Mouse (Mus musculus): Measurements from ENCODE around the gene Secisbp2. TPM values are rescaled to one million over a fixed set of nuclear protein-coding genes. Genes with fewer than 3 reads are reported as not detected.

Gene Secisbp2
- total RNA-seq, 2 experiments from 2014 or later = 16.0 to 16.9 TPM

DNA sequence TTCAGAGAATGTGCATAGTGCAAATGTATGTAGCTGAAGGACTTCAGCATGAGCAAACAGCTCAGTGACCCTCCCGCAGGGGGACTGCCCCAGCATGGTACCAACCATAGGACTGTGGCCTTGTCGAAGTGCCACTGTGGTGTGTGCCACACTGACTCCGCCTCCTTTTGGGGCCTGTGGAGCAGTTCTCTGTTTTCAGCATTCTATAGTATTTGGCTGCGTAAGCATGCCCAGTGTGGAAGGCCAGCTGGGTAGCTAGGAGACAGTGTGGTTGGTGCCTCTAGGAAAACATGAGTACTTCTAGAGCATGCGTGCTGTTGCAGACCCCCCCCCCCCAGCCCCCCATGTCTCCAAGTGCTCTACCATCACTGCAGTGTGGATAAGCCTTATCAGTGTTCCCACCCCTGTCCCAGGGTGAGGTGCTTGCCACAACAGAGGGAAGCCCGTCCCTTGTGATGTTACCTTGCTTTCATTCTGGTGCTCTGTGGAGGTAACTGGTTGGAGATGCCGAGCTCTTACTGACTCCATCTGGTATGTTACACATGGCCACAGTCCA, 26.2 kb downstream of the Secisbp2 start:
- intact Hi-C loops (cut with DNase I) = no loop called here
- no peak for DNase-seq (ENCODE audit: low spot score in 2 of 2)

GRCm38 (mm10) chr13:51678687-51679086, 27.2 kb downstream of the Secisbp2 start:
- intact Hi-C loops (cut with DNase I) = no loop called here
- DNase-seq (ENCODE audit: low spot score in 2 of 2) = no peak

- DNase-seq (ENCODE audit: low spot score in 2 of 2) = no peak
- intact Hi-C loops (cut with DNase I) = no loop called here
Measured at GRCm38 (mm10) chr13:51679332-51679731, 27.8 kb downstream of the Secisbp2 start.

GRCm38 (mm10) chr13:51681076-51681475, 29.6 kb downstream of the Secisbp2 start:
- no peak for DNase-seq (ENCODE audit: low spot score in 2 of 2)
- intact Hi-C loops (cut with DNase I) = no loop called here

- intact Hi-C loops (cut with DNase I) = no loop called here
- DNase-seq (ENCODE audit: low spot score in 2 of 2) = no peak
Measured at GRCm38 (mm10) chr13:51681634-51682033, 30.1 kb downstream of the Secisbp2 start.

DNA sequence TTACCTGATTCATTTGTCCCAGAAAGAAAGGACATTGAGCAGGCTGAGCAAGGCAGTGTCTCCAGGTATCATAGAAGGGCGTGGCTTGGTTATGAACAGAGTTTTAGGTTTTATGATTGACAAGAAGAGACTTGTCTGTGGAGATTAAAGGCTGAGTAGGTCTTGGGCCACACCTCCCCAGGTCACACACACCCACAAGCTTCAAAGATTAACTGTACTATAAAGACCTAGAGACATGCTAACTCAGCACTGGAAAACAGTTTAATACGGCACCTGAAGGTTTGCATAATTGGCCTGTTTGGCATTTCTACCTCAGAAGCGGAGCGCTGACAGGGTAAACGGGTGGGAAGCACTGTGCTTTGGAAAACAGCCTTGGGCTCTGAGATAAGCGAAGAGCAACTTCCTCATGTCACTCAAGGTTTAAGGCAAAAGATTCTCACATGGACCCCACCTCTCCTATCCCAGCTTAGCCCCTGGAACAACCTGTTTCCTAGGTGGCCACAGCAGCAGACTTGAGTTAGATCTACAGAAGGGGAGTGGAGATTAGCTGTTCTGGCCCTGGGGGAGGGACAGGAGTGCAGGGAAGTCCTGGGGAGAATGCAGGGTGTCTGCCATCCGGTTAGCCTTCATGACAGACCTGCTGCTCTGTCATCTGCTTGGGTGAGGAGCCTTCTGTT, 33.9 kb downstream of the Secisbp2 start:
- no peak for DNase-seq (ENCODE audit: low spot score in 2 of 2)
- intact Hi-C loops (cut with DNase I) = no loop called here

- intact Hi-C loops (cut with DNase I) = no loop called here
- DNase-seq (ENCODE audit: low spot score in 2 of 2) = no peak
Measured at GRCm38 (mm10) chr13:51686966-51687365, 35.5 kb downstream of the Secisbp2 start.

DNA sequence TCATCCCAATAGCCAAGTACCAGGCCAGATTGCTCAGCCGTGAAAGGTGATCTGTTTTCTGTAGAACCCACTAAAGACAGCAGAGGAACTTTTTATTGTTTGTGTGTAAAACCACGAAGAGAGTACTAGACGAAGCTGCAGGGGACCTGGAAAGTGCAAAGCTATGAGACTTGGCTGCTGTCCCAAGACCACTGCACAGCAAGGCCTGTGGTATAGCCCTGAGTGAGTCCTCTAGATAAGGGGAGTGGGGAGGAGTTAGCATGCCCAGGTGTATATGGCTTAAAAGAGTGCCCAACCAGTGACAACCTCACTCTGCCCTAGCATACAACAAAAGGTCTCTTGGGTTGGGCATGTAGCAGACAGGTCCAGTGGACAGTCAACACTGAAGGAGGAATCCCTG, 37.2 kb downstream of the Secisbp2 start:
- DNase-seq (ENCODE audit: low spot score in 2 of 2) = no peak
- intact Hi-C loops (cut with DNase I) = no loop called here

GRCm38 (mm10) chr13:51696481-51696880, 45.0 kb downstream of the Secisbp2 start:
- no peak for DNase-seq (ENCODE audit: low spot score in 2 of 2)
- intact Hi-C loops (cut with DNase I) = no loop called here

DNA sequence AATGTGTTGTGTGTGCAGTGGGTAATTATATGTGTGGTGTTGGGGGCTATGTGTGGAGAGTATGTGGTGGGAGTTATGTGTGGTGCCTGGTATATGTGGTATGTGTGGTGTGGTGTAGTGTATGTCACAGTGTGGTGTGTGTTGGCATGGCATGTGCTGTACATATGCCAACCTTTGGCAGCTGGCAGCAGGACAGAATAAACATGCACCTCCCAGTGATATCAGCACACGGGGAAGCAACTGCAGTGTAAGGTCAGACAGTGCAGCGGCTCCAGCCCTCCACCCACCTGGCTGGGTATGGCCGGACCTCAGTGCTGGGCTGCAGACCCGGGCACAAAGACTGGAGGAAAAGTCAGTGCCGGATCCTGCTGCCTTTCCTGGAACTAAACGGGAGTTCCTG, 46.0 kb downstream of the Secisbp2 start:
- intact Hi-C loops (cut with DNase I) = no loop called here
- no peak for DNase-seq (ENCODE audit: low spot score in 2 of 2)

GRCm38 (mm10) chr13:51697897-51698296, 46.4 kb downstream of the Secisbp2 start:
- DNase-seq (ENCODE audit: low spot score in 2 of 2) = no peak
- intact Hi-C loops (cut with DNase I) = no loop called here

DNA sequence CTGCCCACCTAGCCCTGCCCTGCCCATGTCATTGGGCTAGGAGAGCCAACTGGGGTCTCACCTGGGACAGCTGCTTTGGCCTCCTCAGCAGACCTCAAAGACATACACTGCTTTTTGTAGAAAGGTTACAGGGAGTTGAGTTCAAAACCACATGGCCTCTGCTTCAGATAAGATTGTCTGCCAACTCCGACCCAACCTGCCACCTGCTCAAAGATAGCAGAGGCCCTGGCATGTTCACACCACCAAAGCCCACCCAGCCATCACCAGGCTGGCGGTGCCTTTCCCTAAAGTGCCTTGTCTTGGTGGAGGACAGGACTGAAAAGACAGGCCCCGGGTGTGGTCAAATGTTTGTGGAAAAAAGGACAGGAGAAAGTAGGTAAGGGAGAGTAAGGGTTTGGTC, 46.8 kb downstream of the Secisbp2 start:
- no peak for DNase-seq (ENCODE audit: low spot score in 2 of 2)
- intact Hi-C loops (cut with DNase I) = no loop called here

DNA sequence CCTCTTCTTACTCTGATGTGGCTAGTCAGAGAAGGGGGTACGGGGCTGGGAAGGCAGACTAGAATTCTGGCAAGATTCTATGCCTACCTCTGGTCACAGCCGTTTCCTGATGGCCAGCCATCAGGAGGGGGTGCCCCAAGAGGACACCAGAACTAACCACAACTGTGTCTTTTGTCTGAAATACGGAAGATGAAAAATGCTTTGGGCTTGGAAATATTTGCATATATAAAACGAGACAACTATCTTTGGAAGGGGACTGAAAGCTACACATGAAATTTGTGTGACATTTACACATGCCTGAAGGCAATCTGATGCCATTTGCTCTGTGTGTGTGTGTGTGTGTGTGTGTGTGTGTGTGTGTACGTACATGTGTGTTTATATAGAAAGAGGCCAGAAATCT, 52.4 kb downstream of the Secisbp2 start:
- intact Hi-C loops (cut with DNase I) = no loop called here
- no peak for DNase-seq (ENCODE audit: low spot score in 2 of 2)

GRCm38 (mm10) chr13:51705882-51706854, 54.7 kb downstream of the Secisbp2 start:
- DNase-seq (ENCODE audit: low spot score in 2 of 2) = no peak
- intact Hi-C loops (cut with DNase I) = no loop called here

- no peak for DNase-seq (ENCODE audit: low spot score in 2 of 2)
- intact Hi-C loops (cut with DNase I) = no loop called here
Measured at GRCm38 (mm10) chr13:51710738-51711137, 59.2 kb downstream of the Secisbp2 start.

- intact Hi-C loops (cut with DNase I) = no loop called here
- DNase-seq (ENCODE audit: low spot score in 2 of 2) = no peak
Measured at GRCm38 (mm10) chr13:51712022-51712421, 60.5 kb downstream of the Secisbp2 start.

GRCm38 (mm10) chr13:51716350-51717263, 65.1 kb downstream of the Secisbp2 start:
- no peak for DNase-seq (ENCODE audit: low spot score in 2 of 2)
- intact Hi-C loops (cut with DNase I) = no loop called here

GRCm38 (mm10) chr13:51719256-51719655, 67.8 kb downstream of the Secisbp2 start:
- intact Hi-C loops (cut with DNase I) = no loop called here
- DNase-seq (ENCODE audit: low spot score in 2 of 2) = no peak

DNA sequence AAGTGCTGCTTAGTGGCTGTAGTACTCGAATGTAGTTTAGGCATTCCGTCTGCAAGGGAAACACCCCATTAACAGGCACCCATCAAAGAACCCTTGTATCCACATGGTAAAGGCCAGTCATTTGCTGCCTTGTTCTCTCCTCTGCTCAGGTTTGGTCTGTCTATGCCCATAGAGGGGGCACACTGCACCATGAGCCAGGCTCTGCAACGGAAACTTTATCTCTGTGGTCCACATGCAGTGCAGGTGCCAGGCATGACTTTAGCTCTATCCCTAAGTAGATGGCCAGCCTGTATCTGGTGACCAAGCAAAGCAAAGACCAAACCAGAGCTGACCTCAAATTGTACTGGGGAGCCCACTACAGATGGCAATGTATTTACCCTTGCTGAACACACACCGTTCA, 69.1 kb downstream of the Secisbp2 start:
- intact Hi-C loops (cut with DNase I) = no loop called here
- no peak for DNase-seq (ENCODE audit: low spot score in 2 of 2)

All from left cerebral cortex, postnatal 14 days (tissue).